Mouse (Mus musculus) ovary, postnatal 14 days (tissue): ENCODE data around the gene Dnaja4.

Experiments used
- DNase-seq: peaks from one replicate; pipeline ENCODE4 v3.0.0; 2022; ENCODE audit warnings: low spot score

Gene Dnaja4

DNA sequence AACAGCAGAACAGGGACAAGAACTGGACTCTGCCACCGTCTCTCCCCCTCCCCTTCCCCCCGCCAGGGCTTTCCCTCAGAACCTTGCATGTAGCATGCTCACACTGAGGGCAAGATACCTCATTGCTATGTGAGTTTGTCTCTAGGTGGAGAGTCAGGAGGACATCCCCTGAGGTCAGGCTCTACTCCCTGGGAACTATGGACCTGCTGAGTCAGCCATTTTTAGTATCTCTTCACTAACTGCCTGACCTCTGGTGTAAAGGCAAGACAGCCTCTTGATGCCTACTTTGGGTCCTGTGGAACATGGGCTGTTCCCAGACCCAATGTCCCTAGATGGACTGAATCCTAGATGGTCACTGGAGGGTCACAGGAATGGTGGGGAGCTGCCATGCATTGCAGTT lies 53.0 kb downstream of the Dnaja4 start:
- DNase-seq: no peak

DNA sequence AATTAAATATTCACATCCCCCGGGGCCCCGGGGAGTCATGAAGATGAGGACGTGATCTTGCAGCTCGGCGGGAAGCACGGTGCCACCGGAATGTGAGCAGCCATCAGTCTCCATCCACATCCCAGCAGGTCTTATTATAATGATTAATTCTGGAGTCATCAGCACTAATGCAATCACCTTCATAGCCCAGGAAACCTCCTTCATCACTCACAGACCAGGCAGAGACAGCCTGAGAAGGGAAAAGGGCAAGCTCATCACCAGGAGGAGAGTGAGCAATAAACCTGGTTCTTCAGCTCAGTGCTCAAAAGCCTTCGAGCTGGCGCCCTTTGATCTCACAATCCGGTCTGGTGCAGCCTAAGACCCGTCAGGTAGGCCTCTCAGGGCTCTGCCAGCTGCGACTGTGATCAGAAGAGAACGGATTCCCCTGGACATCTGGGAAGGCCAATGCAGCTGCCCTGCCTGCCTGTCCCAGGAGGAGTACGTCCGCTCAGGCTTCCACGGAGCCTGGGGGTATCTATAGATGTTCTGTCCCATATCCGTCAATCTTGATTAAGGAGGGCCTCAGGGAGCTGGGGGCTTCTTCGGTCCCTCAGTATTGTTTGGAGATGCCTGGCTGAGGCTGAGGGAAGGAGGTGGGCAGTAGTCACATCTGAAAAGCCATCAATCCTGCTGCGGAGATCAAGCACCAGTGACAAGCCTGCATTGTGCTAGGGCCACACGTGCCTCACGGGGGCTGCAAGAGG lies 53.7 kb downstream of the Dnaja4 start:
- no peak for DNase-seq

DNA sequence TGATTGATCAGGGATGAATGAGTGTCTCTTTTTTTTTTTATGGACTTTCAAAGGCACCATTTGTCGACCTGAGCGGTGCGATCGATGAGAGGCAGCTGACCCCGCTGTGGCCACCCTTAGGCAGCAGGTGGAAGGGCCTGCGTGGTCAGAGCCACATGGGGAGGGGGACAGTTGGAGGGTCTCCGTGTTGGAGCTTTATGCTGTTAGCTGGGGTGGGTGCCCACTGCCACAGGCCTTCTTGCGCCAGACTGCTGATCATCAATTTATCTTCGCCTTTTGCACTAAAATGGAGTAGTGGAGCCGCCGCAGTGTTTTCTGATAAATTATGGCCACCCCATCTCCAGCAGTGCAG lies 54.2 kb downstream of the Dnaja4 start:
- no peak for DNase-seq

DNA sequence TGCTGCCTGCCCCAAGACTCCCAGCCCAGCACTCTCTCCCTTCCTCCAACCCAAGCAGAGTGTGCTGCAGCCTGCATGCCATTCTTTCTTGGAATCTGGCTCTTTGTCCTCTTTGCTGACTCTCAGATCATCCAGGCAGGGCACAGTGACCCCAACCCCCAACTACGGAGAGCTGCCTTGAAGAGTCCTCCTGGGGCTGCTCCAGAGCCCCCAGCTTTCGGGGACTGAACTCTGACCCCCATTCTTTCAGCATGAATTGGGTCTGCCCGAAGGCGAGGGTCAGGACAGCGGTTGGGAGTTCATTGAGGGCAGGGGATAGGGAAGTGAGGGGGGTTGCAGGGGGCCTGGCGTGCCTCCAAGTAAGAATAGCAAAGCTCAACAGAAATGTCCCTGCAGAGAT lies 60.9 kb downstream of the Dnaja4 start:
- DNase-seq: no peak

DNA sequence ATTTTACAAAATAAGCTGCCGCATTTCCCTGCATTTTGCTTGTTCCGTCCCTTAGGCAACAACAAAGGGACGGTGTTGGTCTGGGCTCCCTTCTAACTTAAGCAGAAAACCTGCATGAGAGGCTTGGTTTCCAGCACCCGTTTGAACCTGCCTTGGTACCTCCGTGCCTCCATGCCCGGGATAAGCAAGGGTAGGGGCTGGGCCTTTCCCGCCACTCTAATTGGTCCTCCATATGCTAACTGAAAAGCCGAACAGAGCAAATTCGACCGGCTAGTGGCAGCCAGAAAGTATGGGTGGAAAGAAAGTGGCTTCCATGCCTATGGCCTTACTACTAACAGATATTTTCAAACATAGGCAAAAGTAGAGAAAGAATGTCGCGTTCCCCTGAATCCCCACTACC lies 65.4 kb downstream of the Dnaja4 start:
- no peak for DNase-seq

DNA sequence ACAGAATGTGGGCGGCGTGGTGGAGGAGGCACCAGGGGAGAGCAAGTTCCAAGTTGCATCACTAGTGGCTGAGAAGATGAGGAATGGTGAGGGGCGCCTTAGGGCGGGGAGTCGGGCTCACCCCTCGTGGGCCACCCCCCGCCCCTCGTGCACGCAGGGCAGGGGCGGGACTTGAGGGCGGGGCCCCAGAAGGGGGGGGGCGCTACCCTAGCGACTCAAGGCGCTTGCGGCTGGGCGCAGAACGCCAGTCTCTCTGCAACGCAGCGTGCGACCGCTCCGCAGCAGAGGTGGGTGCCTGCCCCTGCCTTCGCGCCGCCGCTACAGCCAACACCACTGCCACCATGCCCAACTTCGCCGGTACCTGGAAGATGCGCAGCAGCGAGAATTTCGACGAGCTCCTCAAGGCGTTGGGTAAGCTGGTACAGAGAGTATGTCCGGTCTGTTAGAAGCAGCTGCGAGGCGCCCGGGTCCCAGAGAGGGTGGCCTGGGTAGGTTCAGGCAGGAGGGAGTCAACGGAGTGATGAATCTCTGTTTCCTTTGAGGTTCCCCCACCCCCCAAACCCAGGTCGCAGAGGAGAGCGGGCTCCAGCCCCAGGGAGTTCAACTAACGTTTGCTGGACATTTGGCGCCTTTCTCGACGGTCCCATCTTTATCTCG lies 66.0 kb downstream of the Dnaja4 start, which contains the start of gene Crabp1:
Crabp1 (plus strand) TSS at position 188 of the 657 bp plus-strand sequence.
- DNase-seq: no peak

DNA sequence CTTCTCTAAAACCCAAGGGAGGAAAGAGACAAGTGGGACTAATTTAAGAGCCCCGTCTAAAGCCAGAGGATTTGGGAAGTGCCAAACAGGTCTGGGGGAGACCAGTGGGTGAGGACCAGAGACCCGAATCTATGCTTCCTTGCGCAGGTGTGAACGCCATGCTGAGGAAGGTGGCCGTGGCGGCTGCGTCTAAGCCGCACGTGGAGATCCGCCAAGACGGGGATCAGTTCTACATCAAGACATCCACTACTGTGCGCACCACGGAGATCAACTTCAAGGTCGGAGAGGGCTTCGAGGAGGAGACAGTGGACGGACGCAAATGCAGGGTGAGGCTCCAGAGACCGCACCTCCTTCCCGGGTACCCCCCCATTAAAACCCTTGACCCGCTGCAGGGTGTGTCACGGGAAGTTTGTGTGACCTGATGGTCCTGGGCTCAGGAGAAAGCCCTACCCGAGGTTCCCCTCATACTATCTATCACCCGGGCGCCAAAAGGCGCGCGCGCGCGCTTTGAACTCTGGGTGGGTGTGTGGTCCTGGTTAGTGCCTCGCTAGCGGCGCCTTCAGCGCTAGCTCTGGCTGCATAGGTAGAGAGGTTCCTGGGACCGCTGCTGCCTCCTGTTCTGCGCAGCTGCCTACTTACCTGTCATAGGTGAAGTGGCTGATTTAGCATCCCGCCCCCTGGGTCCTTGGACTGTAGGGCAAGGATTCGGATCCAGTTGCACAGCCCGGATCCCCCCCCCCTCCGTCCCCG lies 66.8 kb downstream of the Dnaja4 start:
- DNase-seq: no peak
